Mouse (Mus musculus) skeletal muscle tissue, postnatal 0 days (tissue): ENCODE measurements around the gene Slc6a1. TPM values are rescaled to one million over a fixed set of nuclear protein-coding genes. Genes with fewer than 3 reads are reported as not detected.

Experiments used
- polyA plus RNA-seq: library from polyadenylated mRNA; unstranded; fragments of >200 nt; fragmentation: Nextera tagmentation; extraction: Ambion mirVana; gene quantifications from 2 replicates; pipeline ENCODE4 v1.2.1, GENCODE M21; 2015

Slc6a1 gene
- not detected in 2 replicates for polyA plus RNA-seq

GRCm38 (mm10) chr6:114282469-114283277 lies at the start of gene Slc6a1:
Gene Slc6a1 (plus strand): TSS chr6:114282635.

Other genes with a start within 250 kb of the Slc6a1 start
- 0.09 and 0.12 TPM in 2 replicates for gene Atp2b2, start 240.0 kb upstream of the Slc6a1 start, polyA plus RNA-seq
- gene Slc6a11, start 151.4 kb upstream of the Slc6a1 start, polyA plus RNA-seq: 0.12 and 0.15 TPM in 2 replicates
- 0.31 and 0.51 TPM in 2 replicates for gene Hrh1, start 115.3 kb downstream of the Slc6a1 start, polyA plus RNA-seq